Mouse (Mus musculus) thymus, postnatal 4 days (tissue): ENCODE results near the gene Arhgap42.
A peak's percentile ranks its signal among the peaks of the same experiment; 100 is the strongest.

ENCODE experiments used
- DNase-seq: peaks from one replicate; pipeline ENCODE4 v3.0.0; 2021

Arhgap42 gene

GRCm38 (mm10) chr9:9001170-9001569, 237.7 kb downstream of the Arhgap42 start:
- no peak for DNase-seq

GRCm38 (mm10) chr9:8996494-8996893, 242.4 kb downstream of the Arhgap42 start:
- no peak for DNase-seq

- DNase-seq, result no peak
Measured at GRCm38 (mm10) chr9:8982315-8982714, 256.6 kb downstream of the Arhgap42 start.

- DNase-seq, result no peak
Measured at GRCm38 (mm10) chr9:8977775-8978174, 261.1 kb downstream of the Arhgap42 start.

GRCm38 (mm10) chr9:8971491-8971890, 267.4 kb downstream of the Arhgap42 start, which contains the start of gene Gm16485:
TSS of gene Gm16485 (plus strand) at chr9:8971791.
- no peak for DNase-seq

GRCm38 (mm10) chr9:8970240-8970639, 268.7 kb downstream of the Arhgap42 start:
- no peak for DNase-seq

- DNase-seq, result peak; percentile 17
Measured at GRCm38 (mm10) chr9:8964512-8965133, 274.3 kb downstream of the Arhgap42 start.

- no peak for DNase-seq
Measured at GRCm38 (mm10) chr9:8953306-8953705, 285.6 kb downstream of the Arhgap42 start.
